Mouse (Mus musculus) forebrain, embryonic 14.5 days (tissue): Measurements from ENCODE around the gene Cpsf6. TPM values are rescaled to one million over a fixed set of nuclear protein-coding genes. Genes with fewer than 3 reads are reported as not detected.

Experiments
- ATAC-seq: fragments of 200-750 bp; cut with Nextera tagmentation; 2 replicates; pipeline ENCODE4 v1.8.0; 2017; ENCODE audit warnings: mild to moderate bottlenecking, moderate library complexity
- DNase-seq: peaks from one replicate; pipeline ENCODE4 v3.0.0-alpha.2; 2015; ENCODE audit warnings: low spot score
- H3K27ac ChIP-seq: fragments of 300-500 bp; sonication (generic); 2 replicates; pipeline ENCODE4 v1.5.1; 2014; ENCODE audit warnings: low read depth, mild to moderate bottlenecking, control low read depth, low read length, moderate library complexity
- H3K27me3 ChIP-seq: fragments of 300-500 bp; sonication (generic); replicated peaks from 2 replicates; pipeline ENCODE4 v1.6.1; 2014; ENCODE audit warnings: low read length, control low read depth, mixed read lengths; ENCODE audit not compliant: control insufficient read depth, insufficient read depth
- H3K36me3 ChIP-seq: fragments of 300-500 bp; sonication (generic); 2 replicates; pipeline ENCODE4 v1.6.1; 2014; ENCODE audit warnings: low read length, control low read depth; ENCODE audit not compliant: control insufficient read depth, insufficient read depth
- H3K4me1 ChIP-seq: fragments of 300-500 bp; sonication (generic); 2 replicates; pipeline ENCODE4 v1.6.1; 2014; ENCODE audit warnings: antibody characterized with exemption, low read length, control low read depth; ENCODE audit not compliant: control insufficient read depth, insufficient read depth
- H3K4me2 ChIP-seq: fragments of 300-500 bp; sonication (generic); 2 replicates; pipeline ENCODE4 v1.6.1; 2014; ENCODE audit warnings: mild to moderate bottlenecking, control low read depth, low read length
- H3K4me3 ChIP-seq: fragments of 300-500 bp; sonication (generic); 2 replicates; pipeline ENCODE4 v1.5.1; 2014; ENCODE audit warnings: low read depth, low read length, control low read depth
- H3K9ac ChIP-seq: fragments of 300-500 bp; sonication (generic); 2 replicates; pipeline ENCODE4 v1.6.1; 2014; ENCODE audit warnings: mild to moderate bottlenecking, low read length, control low read depth, moderate library complexity
- H3K9me3 ChIP-seq: fragments of 300-500 bp; sonication (generic); replicated peaks from 2 replicates; pipeline ENCODE4 v1.6.1; 2016; ENCODE audit warnings: low read length, control low read depth, mixed read lengths; ENCODE audit not compliant: control insufficient read depth
- WGBS: fragments of 180-500 bp; shearing (Covaris S2); extraction: QIAGEN DNeasy Blood & Tissue Kit; methylation state at CpG from one replicate; pipeline ENCODE4 v1.1.7; 2014; 5-methylcytosine and 5-hydroxymethylcytosine counted together
- polyA plus RNA-seq: library from polyadenylated mRNA; unstranded; fragments of >200 nt; fragmentation: Nextera tagmentation; extraction: Ambion mirVana; gene quantifications from 2 replicates; pipeline ENCODE4 v1.2.1, GENCODE M21; 2014

Cpsf6 gene
- polyA plus RNA-seq, 1 experiment from 2014 or later, result 188 TPM

GRCm38 (mm10) chr10:117312168-117312567 is 67.6 kb downstream of the Cpsf6 start:
- DNase-seq (no peak), ATAC-seq (no peak)
- 83% methylated on average over 8 of the region's 8 CpGs for WGBS
- H3K4me3 ChIP-seq, result no peak overlapping the region
- H3K9ac ChIP-seq, result no peak overlapping the region
- no peak overlapping the region for H3K4me2 ChIP-seq
- no peaks in the 10 kb centered on the region for H3K4me1 ChIP-seq
- no peak overlapping the region for H3K27ac ChIP-seq
- no peaks in the 10 kb centered on the region for H3K27me3 ChIP-seq
- H3K36me3 ChIP-seq, result no peaks in the 10 kb centered on the region
- H3K9me3 ChIP-seq, result no peaks in the 10 kb centered on the region

- H3K4me3 ChIP-seq, result no peak overlapping the region
- H3K9ac ChIP-seq, result no peak overlapping the region
- no peaks in the 10 kb centered on the region for H3K36me3 ChIP-seq
- H3K4me2 ChIP-seq, result no peak overlapping the region
- H3K9me3 ChIP-seq, result no peaks in the 10 kb centered on the region
- H3K4me1 ChIP-seq, result no peaks in the 10 kb centered on the region
- ATAC-seq, result no peak
- WGBS, result 93% methylated on average over 5 of the region's 5 CpGs
- no peak for DNase-seq
- H3K27ac ChIP-seq, result no peak overlapping the region
- no peaks in the 10 kb centered on the region for H3K27me3 ChIP-seq
Measured at GRCm38 (mm10) chr10:117304371-117304770, 75.4 kb downstream of the Cpsf6 start.

GRCm38 (mm10) chr10:117301688-117302087 is 78.1 kb downstream of the Cpsf6 start:
- H3K4me3 ChIP-seq, result no peak overlapping the region
- H3K9me3 ChIP-seq, result no peaks in the 10 kb centered on the region
- ATAC-seq (no peak), DNase-seq (no peak)
- no peak overlapping the region for H3K27ac ChIP-seq
- no peaks in the 10 kb centered on the region for H3K36me3 ChIP-seq
- 91% methylated on average over 1 of the region's 1 CpGs for WGBS
- H3K9ac ChIP-seq, result no peak overlapping the region
- no peaks in the 10 kb centered on the region for H3K27me3 ChIP-seq
- H3K4me2 ChIP-seq, result no peak overlapping the region
- H3K4me1 ChIP-seq, result no peaks in the 10 kb centered on the region

- H3K27me3 ChIP-seq, result no peaks in the 10 kb centered on the region
- H3K9ac ChIP-seq, result no peak overlapping the region
- H3K36me3 ChIP-seq, result no peaks in the 10 kb centered on the region
- no peak overlapping the region for H3K27ac ChIP-seq
- ATAC-seq (no peak), DNase-seq (no peak)
- WGBS, result 87% methylated on average over 5 of the region's 5 CpGs
- no peak overlapping the region for H3K4me3 ChIP-seq
- H3K9me3 ChIP-seq, result no peaks in the 10 kb centered on the region
- no peak overlapping the region for H3K4me2 ChIP-seq
- H3K4me1 ChIP-seq, result no peaks in the 10 kb centered on the region
Measured at GRCm38 (mm10) chr10:117299901-117300520, 79.8 kb downstream of the Cpsf6 start.

GRCm38 (mm10) chr10:117299106-117299505 is 80.7 kb downstream of the Cpsf6 start:
- Histone ChIP-seq H3K36me3 (no peaks in the 10 kb centered on the region), H3K4me2 (no peak overlapping the region), H3K4me3 (no peak overlapping the region), H3K9ac (no peak overlapping the region), H3K27ac (no peak overlapping the region), H3K4me1 (no peaks in the 10 kb centered on the region), H3K27me3 (no peaks in the 10 kb centered on the region), H3K9me3 (no peaks in the 10 kb centered on the region)
- ATAC-seq (no peak), DNase-seq (no peak)
- WGBS, result 90% methylated on average over 4 of the region's 4 CpGs

- DNase-seq (no peak), ATAC-seq (no peak)
- no peaks in the 10 kb centered on the region for H3K36me3 ChIP-seq
- H3K4me1 ChIP-seq, result no peaks in the 10 kb centered on the region
- no peak overlapping the region for H3K27ac ChIP-seq
- WGBS, result 92% methylated on average over 6 of the region's 6 CpGs
- H3K9ac ChIP-seq, result no peak overlapping the region
- H3K27me3 ChIP-seq, result no peaks in the 10 kb centered on the region
- H3K4me2 ChIP-seq, result no peak overlapping the region
- no peak overlapping the region for H3K4me3 ChIP-seq
- no peaks in the 10 kb centered on the region for H3K9me3 ChIP-seq
Measured at GRCm38 (mm10) chr10:117298336-117298735, 81.5 kb downstream of the Cpsf6 start.

Other genes with a start within 250 kb of the Cpsf6 start
- 27.2 and 28.5 TPM in 2 replicates for gene Frs2, start 231.5 kb downstream of the Cpsf6 start, polyA plus RNA-seq
- 128 and 143 TPM in 2 replicates for gene Yeats4, start 155.5 kb downstream of the Cpsf6 start, polyA plus RNA-seq
- not detected in 2 replicates for gene 9530003J23Rik, start 141.3 kb downstream of the Cpsf6 start, polyA plus RNA-seq
- 18.6 and 24.1 TPM in 2 replicates for gene Lyz2, start 97.7 kb downstream of the Cpsf6 start, polyA plus RNA-seq
- gene Lyz1, start 87.1 kb downstream of the Cpsf6 start, polyA plus RNA-seq, result not detected in 2 replicates
- gene Cpm, start 249.5 kb upstream of the Cpsf6 start, polyA plus RNA-seq, result 5.1 and 6.1 TPM in 2 replicates